Mouse (Mus musculus) E14TG2a.4 (cell line): ENCODE data around the gene Pla2g3.
A peak's percentile ranks its signal among the peaks of the same experiment; 100 is the strongest.

Source experiments
- CTCF ChIP-seq: conservative IDR thresholded peaks from 2 replicates; pipeline ENCODE4 v1.5.1; 2014; ENCODE audit warnings: low read length
- POU5F1 ChIP-seq: IDR thresholded peaks from 2 replicates; pipeline ENCODE4 v1.6.1; 2014; ENCODE audit warnings: low read length, borderline replicate concordance

- TF ChIP-seq CTCF (peak; percentile 64), POU5F1 (no peak)
These were observed 26.5 kb downstream of the Pla2g3 start, which contains the start of gene Selenom for GRCm38 (mm10) chr11:3514529-3515054.
